Mouse (Mus musculus): ENCODE data around the gene Ppfibp1.

DNA sequence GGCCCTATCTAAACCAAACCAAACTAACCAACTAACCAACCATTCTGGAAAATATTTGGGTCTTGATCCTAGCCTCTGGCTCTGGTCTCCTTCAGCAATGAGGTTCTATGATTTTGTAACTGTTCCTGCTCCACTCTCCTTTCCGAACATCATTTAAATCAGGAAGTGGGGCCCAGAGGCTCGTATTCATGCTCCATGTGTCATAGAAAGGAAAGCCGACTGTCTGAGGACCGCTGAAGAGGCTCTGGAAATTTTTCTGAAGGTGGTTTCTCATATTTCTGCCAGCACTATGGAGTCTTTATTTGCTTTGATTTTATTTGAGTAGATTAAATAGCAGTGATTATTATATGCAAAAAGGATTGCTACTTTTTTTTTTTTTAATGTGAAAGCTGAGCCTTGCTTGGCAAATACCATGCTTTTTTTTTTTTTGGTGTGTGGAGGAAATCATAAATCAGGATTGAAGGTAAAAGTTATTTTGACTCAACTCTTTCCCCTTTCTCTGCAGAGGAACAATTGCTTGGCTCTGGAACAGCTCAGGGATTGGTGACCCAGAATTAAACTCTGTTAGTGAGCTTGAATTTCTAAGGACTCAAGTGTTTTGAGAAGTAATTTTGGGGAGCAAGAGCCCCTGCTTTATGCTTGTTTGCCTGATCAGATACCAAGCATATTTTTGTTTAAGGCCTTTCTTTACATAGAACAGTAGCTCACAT lies 25.4 kb downstream of the Ppfibp1 start:
- TF ChIP-seq CTCF (IDR thresholded peaks at IDR 0.05; ENCODE audit: extremely low read depth, insufficient read depth, low read length) (no peak), POLR2A (IDR thresholded peaks at IDR 0.05; ENCODE audit: extremely low read depth, insufficient read depth, low read length) (no peak)

Data from cortical plate, adult 2 months (tissue).